Mouse (Mus musculus) megakaryocyte, embryonic 14.5 days (primary cell): ENCODE measurements at regions not wholly inside any gene's neighbourhood (a gene's known extent, or its start where the extent isn't known, plus 50 kb on each side); places are given as distances from the start of the nearest gene placed in this dataset.

Source experiments
- FLI1 ChIP-seq: IDR thresholded peaks from 2 replicates; pipeline ENCODE4 v1.6.1; 2012; ENCODE audit warnings: low read length, inconsistent platforms, mixed read lengths
- GATA1 ChIP-seq: IDR thresholded peaks from 3 replicates; pipeline ENCODE4 v1.6.1; 2012; ENCODE audit warnings: mixed read lengths, low read length, inconsistent platforms, borderline replicate concordance

- TF ChIP-seq GATA1 (no peak), FLI1 (no peak)
Observed at GRCm38 (mm10) chr7:34506816-34507215, 113.7 kb upstream of the Lsm14a start.
